Mouse (Mus musculus) stomach, embryonic 14.5 days (tissue): ENCODE results near the gene A830005F24Rik. TPM values are rescaled to one million over a fixed set of nuclear protein-coding genes. Genes with fewer than 3 reads are reported as not detected.
"Not testable (repeated sequence)": the region's sequence is repeated elsewhere in the genome, so short reads cannot be mapped to it uniquely, and the experiment has no call there.

Source experiments
- ATAC-seq: fragments of 200-750 bp; cut with Nextera tagmentation; 2 replicates; pipeline ENCODE4 v1.8.0; 2017; ENCODE audit warnings: low read depth, moderate TSS enrichment; ENCODE audit not compliant: insufficient number of reproducible peaks, insufficient read depth, low FRiP score
- H3K27ac ChIP-seq: fragments of 300-500 bp; sonication (generic); 2 replicates; pipeline ENCODE4 v1.5.1; 2014; ENCODE audit warnings: mild to moderate bottlenecking, low read length, moderate library complexity, mixed read lengths
- H3K27me3 ChIP-seq: fragments of 300-500 bp; sonication (generic); 2 replicates; pipeline ENCODE4 v1.6.1; 2014; ENCODE audit warnings: low read length, control low read depth, mixed read lengths; ENCODE audit not compliant: control insufficient read depth, insufficient read depth
- H3K36me3 ChIP-seq: fragments of 300-500 bp; sonication (generic); 2 replicates; pipeline ENCODE4 v1.6.1; 2014; ENCODE audit warnings: mild to moderate bottlenecking, control low read depth, low read length, moderate library complexity, mixed read lengths; ENCODE audit not compliant: control insufficient read depth, insufficient read depth
- H3K4me1 ChIP-seq: fragments of 300-500 bp; sonication (generic); 2 replicates; pipeline ENCODE4 v1.6.1; 2014; ENCODE audit warnings: low read length, control low read depth, mixed read lengths; ENCODE audit not compliant: control insufficient read depth, insufficient read depth
- H3K4me2 ChIP-seq: fragments of 300-500 bp; sonication (generic); replicated peaks from 2 replicates; pipeline ENCODE4 v1.6.1; 2014; ENCODE audit warnings: low read depth, low read length, control low read depth
- H3K4me3 ChIP-seq: fragments of 300-500 bp; sonication (generic); 2 replicates; pipeline ENCODE4 v1.5.1; 2014; ENCODE audit warnings: low read depth, low read length, control low read depth
- H3K9ac ChIP-seq: fragments of 300-500 bp; sonication (generic); replicated peaks from 2 replicates; pipeline ENCODE4 v1.6.1; 2014; ENCODE audit warnings: low read depth, mild to moderate bottlenecking, control low read depth, low read length, moderate library complexity, mixed read lengths
- H3K9me3 ChIP-seq: fragments of 300-500 bp; sonication (generic); 2 replicates; pipeline ENCODE4 v1.6.1; 2016; ENCODE audit warnings: low read depth, low read length, control low read depth; ENCODE audit not compliant: control insufficient read depth
- WGBS: fragments of 180-500 bp; shearing (Covaris S2); extraction: QIAGEN DNeasy Blood & Tissue Kit; methylation state at CpG from one replicate; pipeline ENCODE4 v1.1.7; 2014; 5-methylcytosine and 5-hydroxymethylcytosine counted together
- polyA plus RNA-seq: library from polyadenylated mRNA; unstranded; fragments of >200 nt; fragmentation: Nextera tagmentation; extraction: Ambion mirVana; gene quantifications from 2 replicates; pipeline ENCODE4 v1.2.1, GENCODE M21; 2014

Gene A830005F24Rik
- polyA plus RNA-seq, 1 experiment from 2014 or later = 1.6 TPM

DNA sequence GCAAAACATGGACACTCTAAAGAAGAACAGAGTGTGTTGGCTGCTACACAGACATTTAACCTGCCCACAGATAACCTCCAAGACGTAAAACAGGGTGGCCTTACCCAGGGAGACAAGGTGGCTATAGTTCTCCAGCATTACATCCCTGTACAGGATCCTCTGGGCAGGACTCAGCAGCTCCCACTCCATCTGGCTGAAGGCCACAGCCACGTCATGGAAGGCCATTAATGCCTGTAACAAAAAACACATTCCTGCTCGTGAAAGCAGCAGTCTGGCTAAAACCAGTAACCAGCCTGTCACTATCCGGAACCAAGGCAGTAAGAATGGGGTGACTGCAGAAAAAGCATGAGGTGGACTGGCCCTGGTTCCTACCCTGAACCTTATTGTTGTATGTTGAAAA lies 14.7 kb upstream of the A830005F24Rik start:
- ATAC-seq = no peak
- Histone ChIP-seq H3K27me3 (no peaks in the 10 kb centered on the region), H3K4me1 (no peaks in the 10 kb centered on the region), H3K9ac (no peak overlapping the region), H3K4me3 (no peak overlapping the region), H3K27ac (no peak overlapping the region), H3K4me2 (no peak overlapping the region), H3K9me3 (0 out of 2 replicates have a peak, but pooled peaks cover 3% of the 10 kb centered on the region), H3K36me3 (no peaks in the 10 kb centered on the region; the same call in 1 of the 2 replicates)
- WGBS = 53% methylated on average over 4 of the region's 4 CpGs

GRCm38 (mm10) chr13:48502422-48502821 lies 10.9 kb upstream of the A830005F24Rik start:
- no peak overlapping the region for H3K27ac ChIP-seq

GRCm38 (mm10) chr13:48508661-48509060 lies 4.7 kb upstream of the A830005F24Rik start:
- no peak for ATAC-seq
- H3K4me3 ChIP-seq = no peak overlapping the region

More at GRCm38 (mm10) chr13:48502422-48502821, 10.9 kb upstream of the A830005F24Rik start:
- ATAC-seq = no peak
- Histone ChIP-seq H3K4me2 (no peak overlapping the region), H3K4me3 (no peak overlapping the region), H3K36me3 (no peaks in the 10 kb centered on the region; the same call in 1 of the 2 replicates), H3K9ac (no peak overlapping the region), H3K4me1 (no peaks in the 10 kb centered on the region), H3K27me3 (no peaks in the 10 kb centered on the region), H3K9me3 (no peaks in the 10 kb centered on the region)
- 72% methylated on average over 5 of the region's 5 CpGs for WGBS

GRCm38 (mm10) chr13:48515861-48516260 lies 2.5 kb downstream of the A830005F24Rik start:
- Histone ChIP-seq H3K4me3 (no peak overlapping the region), H3K4me1 (peaks cover 4% of the 10 kb centered on the region; the same call in 1 of the 2 replicates), H3K4me2 (no peak overlapping the region), H3K27me3 (no peaks in the 10 kb centered on the region), H3K9ac (no peak overlapping the region), H3K27ac (no peak overlapping the region), H3K36me3 (no peaks in the 10 kb centered on the region), H3K9me3 (no peaks in the 10 kb centered on the region)
- WGBS = 86% methylated on average over 4 of the region's 4 CpGs
- no peak for ATAC-seq

More at GRCm38 (mm10) chr13:48508661-48509060, 4.7 kb upstream of the A830005F24Rik start:
- H3K27me3 ChIP-seq = no peaks in the 10 kb centered on the region
- H3K9me3 ChIP-seq = no peaks in the 10 kb centered on the region
- 77% methylated on average over 9 of the region's 9 CpGs for WGBS
- no peak overlapping the region for H3K4me2 ChIP-seq
- H3K36me3 ChIP-seq = no peaks in the 10 kb centered on the region; the same call in 1 of the 2 replicates
- H3K9ac ChIP-seq = no peak overlapping the region
- H3K27ac ChIP-seq = no peak overlapping the region
- H3K4me1 ChIP-seq = peaks cover 4% of the 10 kb centered on the region; the same call in 1 of the 2 replicates

GRCm38 (mm10) chr13:48519122-48519521 lies 5.8 kb downstream of the A830005F24Rik start:
- H3K9me3 ChIP-seq, ATAC-seq, H3K27ac ChIP-seq, H3K4me1 ChIP-seq, H3K9ac ChIP-seq, H3K36me3 ChIP-seq, H3K4me3 ChIP-seq, H3K27me3 ChIP-seq, H3K4me2 ChIP-seq: not testable (repeated sequence)

- Histone ChIP-seq H3K4me1 (no peaks in the 10 kb centered on the region), H3K4me2 (no peak overlapping the region), H3K27ac (no peak overlapping the region), H3K27me3 (no peaks in the 10 kb centered on the region), H3K4me3 (no peak overlapping the region), H3K9ac (no peak overlapping the region), H3K9me3 (no peaks in the 10 kb centered on the region), H3K36me3 (no peaks in the 10 kb centered on the region)
- ATAC-seq = no peak
- WGBS = 74% methylated on average over 5 of the region's 5 CpGs
Observed at GRCm38 (mm10) chr13:48525745-48526144, 12.4 kb downstream of the A830005F24Rik start.

DNA sequence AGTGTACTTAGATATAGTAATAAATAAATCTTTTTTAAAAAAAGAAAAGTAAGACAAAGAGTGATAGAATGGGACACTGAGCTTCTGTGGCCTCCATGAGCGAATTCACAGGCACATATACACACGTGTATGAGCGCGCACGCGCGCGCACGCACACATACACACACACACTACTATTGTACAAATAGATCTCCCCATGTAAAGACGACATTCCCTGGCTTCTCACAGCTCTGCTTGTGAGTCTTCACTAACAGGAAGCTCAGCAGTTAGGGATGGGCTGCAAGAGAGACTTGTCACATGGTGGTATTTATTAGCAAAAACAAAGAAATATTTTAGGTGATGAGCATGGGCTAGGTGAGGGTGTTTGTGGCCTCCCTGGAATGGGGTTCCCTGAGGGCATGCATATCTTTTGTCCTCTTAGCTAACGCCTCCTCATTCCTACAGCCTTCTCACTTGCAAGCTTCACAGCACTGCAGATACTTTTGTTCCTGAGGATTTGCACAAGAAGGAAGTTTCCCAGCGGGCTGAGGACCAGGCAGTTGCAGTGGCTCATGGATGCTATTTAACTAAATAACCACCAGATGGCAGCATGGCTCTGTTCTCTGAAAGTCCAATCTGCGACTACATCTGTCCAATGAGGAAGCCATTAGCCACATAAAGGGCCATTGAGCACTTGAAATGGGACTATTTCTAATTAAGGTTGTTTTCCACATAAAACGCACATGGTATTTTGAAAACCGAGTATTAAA lies 14.9 kb downstream of the A830005F24Rik start:
- 51% methylated on average over 15 of the region's 15 CpGs for whole genome bisulfite sequencing
- Histone ChIP-seq H3K4me2 (no peak overlapping the region), H3K27ac (no peak overlapping the region), H3K36me3 (no peaks in the 10 kb centered on the region), H3K4me3 (no peak overlapping the region), H3K27me3 (no peaks in the 10 kb centered on the region), H3K4me1 (no peaks in the 10 kb centered on the region), H3K9me3 (no peaks in the 10 kb centered on the region), H3K9ac (no peak overlapping the region)
- peak; percentile 56; the same call in 1 of the 2 replicates for ATAC-seq

GRCm38 (mm10) chr13:48529028-48529427 lies 15.7 kb downstream of the A830005F24Rik start:
- 37% methylated on average over 2 of the region's 2 CpGs for WGBS
- no peak overlapping the region for H3K4me3 ChIP-seq
- H3K36me3 ChIP-seq = no peaks in the 10 kb centered on the region; the same call in 1 of the 2 replicates
- H3K27me3 ChIP-seq = no peaks in the 10 kb centered on the region
- H3K4me1 ChIP-seq = no peaks in the 10 kb centered on the region
- H3K9ac ChIP-seq = no peak overlapping the region
- H3K4me2 ChIP-seq = no peak overlapping the region
- no peak for ATAC-seq
- H3K27ac ChIP-seq = no peak overlapping the region
- no peaks in the 10 kb centered on the region for H3K9me3 ChIP-seq
